Mouse (Mus musculus): Measurements from ENCODE around the gene Slc45a3.

GRCm38 (mm10) chr1:132022107-132022506 is 59.3 kb downstream of the Slc45a3 start:
- TF ChIP-seq CTCF (IDR thresholded peaks at IDR 0.05; ENCODE audit: low read depth, low read length) (no peak), GATA1 (IDR thresholded peaks at IDR 0.05; ENCODE audit: borderline replicate concordance, low read length) (no peak), TAL1 (conservative IDR thresholded peaks at IDR 0.05; ENCODE audit: low read depth, low read length) (no peak), POLR2AphosphoS5 (IDR thresholded peaks at IDR 0.05; ENCODE audit: insufficient replicate concordance, low read depth, low read length) (no peak)

Measured in G1E (cell line).